Mouse (Mus musculus) lung, embryonic 15.5 days (tissue): ENCODE data around the gene Ttll13. TPM values are rescaled to one million over a fixed set of nuclear protein-coding genes. Genes with fewer than 3 reads are reported as not detected.

Experiments
- ATAC-seq: fragments of 200-750 bp; cut with Nextera tagmentation; 2 replicates; pipeline ENCODE4 v1.8.0; 2017; ENCODE audit warnings: moderate number of reproducible peaks, borderline replicate concordance; ENCODE audit not compliant: low FRiP score, low TSS enrichment; ENCODE audit errors: extremely low read depth
- H3K27ac ChIP-seq: fragments of 300-500 bp; sonication (generic); 2 replicates; pipeline ENCODE4 v1.5.1; 2015; ENCODE audit warnings: moderate library complexity, mild to moderate bottlenecking, inconsistent platforms
- H3K27me3 ChIP-seq: fragments of 300-500 bp; sonication (generic); 2 replicates; pipeline ENCODE4 v1.6.1; 2015; ENCODE audit warnings: inconsistent platforms
- H3K36me3 ChIP-seq: fragments of 300-500 bp; sonication (generic); 2 replicates; pipeline ENCODE4 v1.6.1; 2015; ENCODE audit warnings: inconsistent platforms
- H3K4me1 ChIP-seq: fragments of 300-500 bp; sonication (generic); 2 replicates; pipeline ENCODE4 v1.6.1; 2015; ENCODE audit warnings: inconsistent platforms
- H3K4me2 ChIP-seq: fragments of 300-500 bp; sonication (generic); 2 replicates; pipeline ENCODE4 v1.6.1; 2015; ENCODE audit warnings: inconsistent platforms, mild to moderate bottlenecking, moderate library complexity
- H3K4me3 ChIP-seq: fragments of 300-500 bp; sonication (generic); 2 replicates; pipeline ENCODE4 v1.5.1; 2015; ENCODE audit warnings: mild to moderate bottlenecking, inconsistent platforms
- H3K9ac ChIP-seq: fragments of 300-500 bp; sonication (generic); 2 replicates; pipeline ENCODE4 v1.6.1; 2015; ENCODE audit warnings: inconsistent platforms
- H3K9me3 ChIP-seq: fragments of 300-500 bp; sonication (generic); 2 replicates; pipeline ENCODE4 v1.6.1; 2016; ENCODE audit warnings: inconsistent platforms
- WGBS: fragments of 180-500 bp; shearing (Covaris S2); methylation state at CpG from one replicate; pipeline ENCODE4 v1.1.7; 2015; 5-methylcytosine and 5-hydroxymethylcytosine counted together
- polyA plus RNA-seq: library from polyadenylated mRNA; unstranded; fragments of >200 nt; fragmentation: Nextera tagmentation; extraction: Ambion mirVana; gene quantifications from 2 replicates; pipeline ENCODE4 v1.2.1, GENCODE M21; 2015

Ttll13 gene
- polyA plus RNA-seq, 1 experiment from 2014 or later: 0.93 TPM

DNA sequence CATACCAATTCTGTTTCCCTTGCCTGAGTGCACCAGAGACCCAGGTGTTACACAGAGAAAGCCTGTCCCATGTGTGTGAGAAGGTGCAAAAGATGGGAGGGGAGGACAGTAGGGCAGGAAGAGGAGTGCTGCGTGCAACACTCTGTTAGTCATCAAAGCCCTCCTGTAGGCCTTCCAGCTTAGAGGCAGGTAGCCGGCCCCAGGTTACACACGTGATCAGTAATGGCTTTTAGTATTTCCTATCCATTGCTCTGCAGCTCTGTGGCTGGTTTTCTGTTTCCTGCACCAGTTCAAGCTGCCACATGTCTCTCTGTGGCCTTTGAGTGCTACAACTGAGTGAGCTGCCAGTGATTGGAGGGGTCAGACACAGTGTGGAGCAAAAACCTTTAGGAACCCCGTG, 41.8 kb upstream of the Ttll13 start:
- no peak for ATAC-seq
- Histone ChIP-seq H3K9me3 (no peaks in the 10 kb centered on the region), H3K27ac (no peak overlapping the region), H3K4me1 (peaks cover 61% of the 10 kb centered on the region), H3K9ac (no peak overlapping the region), H3K27me3 (no peaks in the 10 kb centered on the region), H3K4me3 (no peak overlapping the region), H3K36me3 (no peaks in the 10 kb centered on the region), H3K4me2 (no peak overlapping the region)
- WGBS: 83% methylated on average over 4 of the region's 4 CpGs

DNA sequence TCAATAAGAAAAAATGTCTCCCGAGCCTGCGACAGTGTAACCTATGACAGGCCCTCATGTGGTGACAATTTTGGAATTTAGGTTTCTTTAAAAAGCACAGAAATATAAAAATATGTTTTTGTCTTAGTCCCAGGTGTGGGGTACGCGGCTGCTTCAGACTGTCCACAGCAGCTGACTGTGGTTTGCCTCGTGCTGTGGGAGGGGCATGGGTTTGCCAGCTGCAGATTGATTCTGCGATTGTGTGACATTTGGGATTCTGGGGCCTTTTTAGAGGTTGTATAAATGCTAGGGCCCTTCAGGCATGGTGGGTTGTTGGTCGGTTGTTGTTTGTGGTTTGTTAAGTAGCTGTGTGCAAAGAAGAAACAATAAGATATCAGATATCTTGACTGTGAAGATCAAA, 41.2 kb upstream of the Ttll13 start:
- Histone ChIP-seq H3K36me3 (no peaks in the 10 kb centered on the region), H3K4me1 (peaks cover 61% of the 10 kb centered on the region), H3K9me3 (no peaks in the 10 kb centered on the region), H3K27ac (no peak overlapping the region), H3K27me3 (no peaks in the 10 kb centered on the region), H3K4me2 (no peak overlapping the region), H3K4me3 (no peak overlapping the region), H3K9ac (no peak overlapping the region)
- 78% methylated on average over 7 of the region's 7 CpGs for WGBS
- no peak for ATAC-seq

DNA sequence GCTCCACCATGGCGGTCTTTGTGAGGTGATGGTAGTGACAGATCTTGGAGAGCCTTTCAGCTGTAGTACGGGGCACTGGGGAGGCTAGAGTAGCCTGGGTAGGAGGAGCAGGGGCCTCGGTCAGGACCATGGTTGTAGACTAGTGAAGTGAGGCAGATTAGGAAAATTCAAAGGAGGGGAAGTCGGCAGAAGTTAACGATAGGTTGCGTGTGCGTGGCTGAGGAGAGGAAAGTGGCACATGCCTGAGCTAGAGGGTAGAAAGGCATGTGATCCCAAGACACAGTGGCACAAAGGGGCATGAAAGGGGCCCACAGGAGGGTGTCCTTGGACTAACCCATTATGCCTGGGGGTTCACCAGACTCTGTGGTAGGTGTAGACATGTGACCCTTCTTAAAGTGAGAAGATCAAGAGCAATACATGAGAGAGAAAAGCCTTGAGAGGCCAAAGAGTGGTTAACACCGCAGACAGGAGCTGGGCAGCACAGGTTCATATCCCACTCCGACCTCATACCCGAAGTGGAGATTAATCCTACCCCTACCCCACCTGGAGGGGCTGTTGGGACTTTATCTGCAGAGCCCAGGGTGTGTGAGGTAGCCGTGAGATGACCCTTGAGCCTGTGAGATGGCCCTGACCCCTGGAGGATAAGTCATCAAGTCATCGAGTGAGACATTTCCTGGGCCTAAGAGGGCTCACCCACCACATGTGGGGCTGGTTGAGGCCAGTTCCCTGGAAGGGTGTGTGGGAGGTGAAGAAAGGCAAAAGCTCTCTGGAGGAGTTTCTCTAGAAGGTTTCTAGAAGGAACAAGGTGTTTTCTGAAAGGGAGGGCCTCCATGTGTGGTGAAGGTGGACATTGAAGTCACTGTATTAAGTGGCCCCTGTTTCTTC, 40.2 kb upstream of the Ttll13 start:
- H3K9me3 ChIP-seq: no peaks in the 10 kb centered on the region
- 81% methylated on average over 12 of the region's 12 CpGs for WGBS
- peaks cover 56% of the 10 kb centered on the region for H3K4me1 ChIP-seq
- H3K27ac ChIP-seq: no peak overlapping the region
- ATAC-seq: no peak
- no peaks in the 10 kb centered on the region for H3K27me3 ChIP-seq
- no peak overlapping the region for H3K9ac ChIP-seq
- no peak overlapping the region for H3K4me3 ChIP-seq
- no peak overlapping the region for H3K4me2 ChIP-seq
- no peaks in the 10 kb centered on the region for H3K36me3 ChIP-seq

DNA sequence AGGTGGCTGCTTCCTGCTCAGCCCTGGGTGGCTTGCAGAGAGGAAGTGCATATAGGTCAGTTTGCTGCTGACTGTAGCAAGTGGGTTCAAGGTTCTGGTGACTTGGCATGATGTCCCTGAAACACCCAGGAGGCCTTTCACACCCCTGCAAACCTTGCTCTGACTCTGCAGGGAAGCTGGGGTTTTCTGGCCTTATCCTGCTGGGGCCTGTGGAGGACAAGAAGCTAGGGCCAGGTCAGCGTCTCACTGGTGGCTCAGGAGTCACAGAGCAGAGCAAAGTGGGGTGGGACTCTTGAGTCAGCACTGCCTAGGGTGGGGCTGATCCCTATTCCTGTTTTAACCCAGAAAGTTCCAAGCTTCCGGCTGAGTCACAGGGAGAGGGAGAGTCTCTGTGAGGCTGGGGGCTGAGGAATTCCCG, 38.9 kb upstream of the Ttll13 start:
- Histone ChIP-seq H3K9ac (0 out of 2 replicates have a peak overlapping the region, but pooled peaks have one; percentile 3), H3K4me2 (peak overlapping the region; percentile 32; the same call in 1 of the 2 replicates), H3K27me3 (no peaks in the 10 kb centered on the region), H3K9me3 (no peaks in the 10 kb centered on the region), H3K4me3 (no peak overlapping the region), H3K36me3 (no peaks in the 10 kb centered on the region), H3K4me1 (peaks cover 54% of the 10 kb centered on the region), H3K27ac (peak overlapping the region; percentile 90)
- 35% methylated on average over 3 of the region's 3 CpGs for WGBS
- ATAC-seq: no peak

DNA sequence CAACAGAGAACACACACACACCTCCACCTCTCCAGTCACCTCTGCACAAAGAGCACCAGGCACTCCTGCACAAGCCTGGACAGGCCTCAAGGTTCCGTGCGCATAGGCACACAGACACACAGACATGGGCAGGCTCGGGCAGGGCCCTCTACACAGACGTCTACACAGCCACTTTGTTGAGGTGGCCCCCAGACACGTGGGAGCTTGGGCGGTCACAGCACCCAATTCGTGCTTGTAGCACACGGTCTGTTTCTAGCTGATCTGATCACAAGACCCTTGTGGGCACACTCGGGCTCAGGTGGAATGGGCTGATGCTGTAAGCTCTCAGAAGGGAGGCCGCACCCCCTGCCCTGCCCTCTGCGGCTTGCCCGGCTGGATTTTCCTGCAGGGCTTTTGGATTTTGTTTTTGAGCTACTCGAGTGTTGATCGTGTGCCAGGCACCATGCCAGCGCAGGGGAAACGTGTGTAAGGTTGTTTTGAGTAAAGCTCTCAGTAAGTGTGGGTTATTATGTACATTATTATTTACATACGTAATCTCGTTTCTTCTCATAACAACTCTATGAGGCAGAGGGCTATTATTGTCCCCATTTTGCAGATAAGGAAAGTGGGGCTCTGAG, 38.0 kb upstream of the Ttll13 start:
- Histone ChIP-seq H3K9me3 (no peaks in the 10 kb centered on the region), H3K27ac (peak overlapping the region; percentile 90), H3K27me3 (no peaks in the 10 kb centered on the region), H3K4me1 (peaks cover 53% of the 10 kb centered on the region), H3K9ac (no peak overlapping the region), H3K4me3 (no peak overlapping the region), H3K36me3 (no peaks in the 10 kb centered on the region), H3K4me2 (peak overlapping the region; percentile 37)
- ATAC-seq: peak; percentile 64
- 57% methylated on average over 18 of the region's 18 CpGs for WGBS

DNA sequence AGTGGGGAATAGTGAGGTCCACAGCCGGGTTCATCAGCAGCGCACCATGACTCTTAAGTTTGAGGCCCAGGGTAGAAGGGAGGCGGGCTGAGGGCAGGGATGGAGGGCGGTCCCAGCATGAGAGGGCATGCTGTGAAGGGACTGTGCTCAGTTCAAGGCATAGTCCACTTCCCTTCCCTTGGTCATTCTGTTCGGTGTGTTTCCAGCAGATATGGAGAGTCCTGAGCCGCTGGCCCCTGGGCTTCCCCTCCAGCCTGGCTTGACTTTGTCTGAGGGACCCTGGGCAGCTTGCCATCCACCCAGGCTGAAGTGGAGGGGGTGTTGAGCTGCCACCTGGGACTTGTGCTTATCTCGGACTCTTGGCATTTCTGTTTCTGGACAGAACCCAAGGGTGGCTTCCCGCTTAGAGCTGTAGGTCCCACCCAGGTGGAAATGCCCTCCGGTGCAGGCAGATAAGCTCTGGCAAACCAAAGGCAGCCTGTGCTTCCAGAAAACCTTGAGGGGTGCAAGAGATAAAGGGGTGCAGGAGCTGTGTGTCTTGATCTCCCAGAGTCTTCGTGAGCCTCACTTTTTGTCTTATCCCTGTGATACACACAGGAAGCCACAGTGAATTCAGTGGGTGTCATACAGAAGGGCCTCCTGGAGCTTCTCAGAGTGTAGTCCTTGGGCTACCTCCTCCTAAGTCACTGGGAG, 37.3 kb upstream of the Ttll13 start:
- Histone ChIP-seq H3K9ac (no peak overlapping the region), H3K27me3 (no peaks in the 10 kb centered on the region), H3K36me3 (0 out of 2 replicates have a peak, but pooled peaks cover under 1% of the 10 kb centered on the region), H3K9me3 (no peaks in the 10 kb centered on the region), H3K4me3 (no peak overlapping the region), H3K4me1 (peaks cover 46% of the 10 kb centered on the region), H3K4me2 (peak overlapping the region; percentile 37), H3K27ac (peak overlapping the region; percentile 90)
- peak; percentile 68 for ATAC-seq
- 45% methylated on average over 10 of the region's 10 CpGs for WGBS

DNA sequence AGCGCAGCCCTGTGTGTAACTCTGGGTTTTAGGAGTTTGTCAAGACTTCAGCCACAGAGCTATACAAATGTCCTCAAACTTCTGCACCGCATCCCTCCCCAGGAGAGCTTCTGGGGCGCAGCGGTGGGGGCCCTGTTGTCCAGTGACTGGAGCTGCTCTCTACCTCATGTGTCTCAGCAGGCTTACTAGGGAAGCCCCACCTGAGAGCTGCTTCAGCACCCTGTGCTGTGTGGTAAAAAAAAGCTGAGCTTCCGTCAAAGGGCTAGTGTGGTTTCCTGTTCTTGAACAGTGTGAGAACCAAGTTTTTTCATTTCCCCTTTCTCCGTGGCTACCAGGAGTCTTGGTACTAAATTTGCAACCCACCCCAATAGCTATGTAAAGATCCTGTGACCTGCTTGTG, 36.5 kb upstream of the Ttll13 start:
- H3K27me3 ChIP-seq: no peaks in the 10 kb centered on the region
- H3K4me3 ChIP-seq: no peak overlapping the region
- H3K9ac ChIP-seq: no peak overlapping the region
- no peaks in the 10 kb centered on the region for H3K9me3 ChIP-seq
- peaks cover 46% of the 10 kb centered on the region for H3K4me1 ChIP-seq
- H3K27ac ChIP-seq: peak overlapping the region; percentile 90
- 65% methylated on average over 6 of the region's 6 CpGs for WGBS
- H3K36me3 ChIP-seq: 0 out of 2 replicates have a peak, but pooled peaks cover 4% of the 10 kb centered on the region
- H3K4me2 ChIP-seq: peak overlapping the region; percentile 21; the same call in 1 of the 2 replicates
- ATAC-seq: no peak

DNA sequence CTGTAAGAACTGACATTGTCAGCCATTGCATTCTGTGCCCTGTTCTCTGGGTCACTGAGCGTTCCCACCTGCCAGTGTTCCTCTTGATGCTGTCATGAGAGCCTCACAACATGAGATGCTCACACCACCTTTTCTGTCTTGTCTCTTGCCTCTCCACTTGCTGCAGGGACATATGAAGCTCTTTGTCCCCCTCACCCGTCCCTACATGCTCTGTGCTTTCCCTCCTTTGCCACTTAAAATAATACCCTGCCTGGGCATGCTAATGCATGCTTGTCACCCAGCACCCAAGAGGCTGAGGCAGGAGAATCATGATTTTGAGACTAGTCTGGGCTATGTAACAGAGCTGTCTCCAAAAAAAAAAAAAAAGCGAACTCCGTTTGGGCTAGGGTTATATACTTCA, 35.2 kb upstream of the Ttll13 start:
- no peak overlapping the region for H3K4me2 ChIP-seq
- peaks cover 45% of the 10 kb centered on the region for H3K4me1 ChIP-seq
- WGBS: 88% methylated on average over 4 of the region's 4 CpGs
- H3K27ac ChIP-seq: no peak overlapping the region
- no peaks in the 10 kb centered on the region for H3K9me3 ChIP-seq
- H3K27me3 ChIP-seq: no peaks in the 10 kb centered on the region
- ATAC-seq: no peak
- 0 out of 2 replicates have a peak, but pooled peaks cover 8% of the 10 kb centered on the region for H3K36me3 ChIP-seq
- no peak overlapping the region for H3K9ac ChIP-seq
- H3K4me3 ChIP-seq: no peak overlapping the region

DNA sequence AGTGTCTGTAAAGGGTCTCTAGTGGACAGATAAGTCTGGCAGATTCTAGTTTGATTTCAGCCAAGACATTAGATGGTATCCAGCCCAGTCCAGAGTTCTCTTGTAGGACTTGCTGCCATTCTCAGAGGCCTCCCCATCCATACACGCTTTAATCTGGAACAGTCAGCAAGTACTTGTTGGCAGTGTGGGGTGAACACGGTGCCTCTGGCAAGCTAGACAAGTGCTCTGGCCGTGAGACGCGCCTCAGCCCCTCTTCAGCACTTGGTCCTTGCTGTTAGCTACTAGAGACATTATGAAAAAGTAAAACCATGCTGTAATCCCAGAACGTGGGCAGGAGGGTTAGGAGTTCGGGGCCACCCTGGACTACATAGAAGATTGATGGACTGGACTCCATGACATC, 32.6 kb upstream of the Ttll13 start:
- Histone ChIP-seq H3K27ac (no peak overlapping the region), H3K27me3 (no peaks in the 10 kb centered on the region), H3K9ac (no peak overlapping the region), H3K4me2 (no peak overlapping the region), H3K9me3 (no peaks in the 10 kb centered on the region), H3K4me3 (no peak overlapping the region), H3K36me3 (peaks cover 31% of the 10 kb centered on the region; the same call in 1 of the 2 replicates), H3K4me1 (peaks cover 18% of the 10 kb centered on the region)
- WGBS: 85% methylated on average over 7 of the region's 7 CpGs
- ATAC-seq: no peak

DNA sequence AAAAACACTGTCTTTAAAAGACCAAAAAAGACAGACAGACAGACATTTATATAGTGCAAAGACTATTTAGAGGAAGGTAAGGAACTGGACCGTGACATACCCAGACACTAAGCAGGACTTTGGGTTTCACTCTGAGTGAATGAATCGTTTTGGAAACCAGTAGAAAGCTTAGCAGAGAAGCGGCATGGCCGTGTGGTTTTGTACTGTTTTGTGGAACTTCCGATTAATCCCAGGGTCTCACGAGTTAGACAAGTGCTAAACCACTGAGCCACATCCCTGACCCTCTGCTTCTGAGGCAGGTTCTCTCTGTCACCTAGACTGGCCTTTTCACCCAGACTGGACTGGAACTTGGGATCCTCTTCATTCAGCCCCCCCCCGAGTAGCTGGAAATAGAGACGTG, 31.7 kb upstream of the Ttll13 start:
- H3K4me1 ChIP-seq: peaks cover 10% of the 10 kb centered on the region
- no peak for ATAC-seq
- H3K4me3 ChIP-seq: no peak overlapping the region
- no peak overlapping the region for H3K9ac ChIP-seq
- no peak overlapping the region for H3K4me2 ChIP-seq
- H3K27ac ChIP-seq: no peak overlapping the region
- H3K36me3 ChIP-seq: peaks cover 39% of the 10 kb centered on the region
- 77% methylated on average over 8 of the region's 8 CpGs for WGBS
- no peaks in the 10 kb centered on the region for H3K27me3 ChIP-seq
- H3K9me3 ChIP-seq: no peaks in the 10 kb centered on the region

DNA sequence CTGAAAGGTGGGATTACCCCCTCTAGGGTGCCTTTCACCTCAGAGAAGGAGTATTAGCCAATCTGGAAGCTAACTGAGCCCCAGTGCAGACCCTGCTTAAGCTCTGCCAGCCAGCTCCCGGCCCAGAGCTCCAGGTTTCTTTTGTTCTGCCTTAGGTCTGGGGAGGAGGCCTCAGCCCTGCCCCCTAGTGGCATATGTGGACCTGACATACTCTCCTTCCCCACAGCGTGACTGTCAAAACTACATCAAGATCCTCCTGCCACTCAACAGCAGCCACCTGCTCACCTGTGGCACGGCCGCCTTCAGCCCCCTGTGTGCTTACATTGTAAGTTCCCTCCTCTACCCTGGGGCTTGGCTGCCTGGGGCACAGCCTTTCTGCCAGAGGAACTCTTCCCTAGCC, 30.8 kb upstream of the Ttll13 start:
- Histone ChIP-seq H3K4me1 (0 out of 2 replicates have a peak, but pooled peaks cover 2% of the 10 kb centered on the region), H3K27ac (no peak overlapping the region), H3K9ac (no peak overlapping the region), H3K27me3 (no peaks in the 10 kb centered on the region), H3K36me3 (peaks cover 49% of the 10 kb centered on the region), H3K4me3 (no peak overlapping the region), H3K9me3 (no peaks in the 10 kb centered on the region), H3K4me2 (no peak overlapping the region)
- WGBS: 21% methylated on average over 4 of the region's 4 CpGs
- ATAC-seq: peak; percentile 77; the same call in 1 of the 2 replicates
